Mouse (Mus musculus) neural tube, embryonic 13.5 days (tissue): ENCODE measurements around the gene Rnf114. TPM values are rescaled to one million over a fixed set of nuclear protein-coding genes. Genes with fewer than 3 reads are reported as not detected.

Experiments used
- ATAC-seq: fragments of 200-750 bp; cut with Nextera tagmentation; 2 replicates; pipeline ENCODE4 v1.8.0; 2017; ENCODE audit warnings: low read depth, mild to moderate bottlenecking, moderate TSS enrichment, moderate library complexity
- H3K27ac ChIP-seq: fragments of 300-500 bp; sonication (generic); replicated peaks from 2 replicates; pipeline ENCODE4 v1.5.1; 2015; ENCODE audit warnings: moderate library complexity, mild to moderate bottlenecking, inconsistent platforms
- H3K27me3 ChIP-seq: fragments of 300-500 bp; sonication (generic); 2 replicates; pipeline ENCODE4 v1.6.1; 2015; ENCODE audit warnings: mild to moderate bottlenecking, inconsistent platforms
- H3K36me3 ChIP-seq: fragments of 300-500 bp; sonication (generic); 2 replicates; pipeline ENCODE4 v1.6.1; 2015; ENCODE audit warnings: mild to moderate bottlenecking, inconsistent platforms
- H3K4me1 ChIP-seq: fragments of 300-500 bp; sonication (generic); replicated peaks from 2 replicates; pipeline ENCODE4 v1.6.1; 2015; ENCODE audit warnings: inconsistent platforms
- H3K4me2 ChIP-seq: fragments of 300-500 bp; sonication (generic); 2 replicates; pipeline ENCODE4 v1.6.1; 2015; ENCODE audit warnings: inconsistent platforms, mild to moderate bottlenecking, moderate library complexity
- H3K4me3 ChIP-seq: fragments of 300-500 bp; sonication (generic); 2 replicates; pipeline ENCODE4 v1.5.1; 2015; ENCODE audit warnings: mild to moderate bottlenecking, inconsistent platforms
- H3K9ac ChIP-seq: fragments of 300-500 bp; sonication (generic); 2 replicates; pipeline ENCODE4 v1.6.1; 2015; ENCODE audit warnings: moderate library complexity, mild to moderate bottlenecking, inconsistent platforms
- H3K9me3 ChIP-seq: fragments of 300-500 bp; sonication (generic); 2 replicates; pipeline ENCODE4 v1.6.1; 2016; ENCODE audit warnings: inconsistent platforms
- WGBS: fragments of 180-500 bp; shearing (Covaris S2); methylation state at CpG from one replicate; pipeline ENCODE4 v1.1.7; 2015; 5-methylcytosine and 5-hydroxymethylcytosine counted together
- polyA plus RNA-seq: library from polyadenylated mRNA; unstranded; fragments of >200 nt; fragmentation: Nextera tagmentation; extraction: Ambion mirVana; gene quantifications from 2 replicates; pipeline ENCODE4 v1.2.1, GENCODE M21; 2015

Rnf114 gene
- polyA plus RNA-seq, 1 experiment from 2014 or later: 128 TPM

DNA sequence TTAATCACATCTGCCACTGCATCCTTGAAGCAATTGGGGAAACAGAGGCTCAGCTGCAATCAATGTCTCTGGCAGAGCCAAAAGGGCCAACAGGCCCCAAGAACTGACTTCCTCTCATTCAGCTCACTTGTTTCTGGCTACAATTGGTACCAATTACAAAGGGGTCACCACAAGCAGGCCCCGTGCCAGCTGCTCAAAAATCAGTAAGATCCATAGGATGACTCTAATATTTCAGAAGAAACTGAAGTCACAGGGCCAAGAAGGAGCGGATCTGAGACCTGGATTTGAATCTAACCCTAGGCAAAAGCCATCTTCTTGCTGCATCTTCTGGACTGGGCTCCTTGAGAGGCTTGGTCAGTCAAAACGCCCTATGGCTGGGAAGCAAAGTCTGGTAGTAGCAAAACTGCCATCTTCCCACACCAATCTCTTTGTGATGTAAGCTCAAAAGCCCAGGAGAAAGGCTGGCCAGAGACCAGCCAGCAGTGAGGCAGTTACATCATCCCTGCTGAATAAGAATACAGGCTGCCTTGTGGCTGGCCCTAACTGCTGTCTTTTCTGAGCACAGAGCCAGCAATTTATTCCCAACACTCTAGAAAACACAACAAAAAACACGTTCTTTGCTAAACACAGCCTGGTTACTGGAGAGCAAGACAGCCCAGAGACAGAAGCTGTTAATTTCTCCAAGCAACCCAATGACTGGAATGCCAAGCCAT is 1.5 kb upstream of the Rnf114 start:
- H3K4me3 ChIP-seq: peak overlapping the region; percentile 100
- peak overlapping the region; percentile 99 for H3K9ac ChIP-seq
- peaks cover 54% of the 10 kb centered on the region for H3K4me1 ChIP-seq
- peak overlapping the region; percentile 99 for H3K4me2 ChIP-seq
- WGBS: 77% methylated on average over 4 of the region's 4 CpGs
- H3K36me3 ChIP-seq: peaks cover 6% of the 10 kb centered on the region
- no peaks in the 10 kb centered on the region for H3K9me3 ChIP-seq
- H3K27me3 ChIP-seq: no peaks in the 10 kb centered on the region
- 0 out of 2 replicates have a peak, but pooled peaks have one; percentile 9 for ATAC-seq
- peak overlapping the region; percentile 99 for H3K27ac ChIP-seq

DNA sequence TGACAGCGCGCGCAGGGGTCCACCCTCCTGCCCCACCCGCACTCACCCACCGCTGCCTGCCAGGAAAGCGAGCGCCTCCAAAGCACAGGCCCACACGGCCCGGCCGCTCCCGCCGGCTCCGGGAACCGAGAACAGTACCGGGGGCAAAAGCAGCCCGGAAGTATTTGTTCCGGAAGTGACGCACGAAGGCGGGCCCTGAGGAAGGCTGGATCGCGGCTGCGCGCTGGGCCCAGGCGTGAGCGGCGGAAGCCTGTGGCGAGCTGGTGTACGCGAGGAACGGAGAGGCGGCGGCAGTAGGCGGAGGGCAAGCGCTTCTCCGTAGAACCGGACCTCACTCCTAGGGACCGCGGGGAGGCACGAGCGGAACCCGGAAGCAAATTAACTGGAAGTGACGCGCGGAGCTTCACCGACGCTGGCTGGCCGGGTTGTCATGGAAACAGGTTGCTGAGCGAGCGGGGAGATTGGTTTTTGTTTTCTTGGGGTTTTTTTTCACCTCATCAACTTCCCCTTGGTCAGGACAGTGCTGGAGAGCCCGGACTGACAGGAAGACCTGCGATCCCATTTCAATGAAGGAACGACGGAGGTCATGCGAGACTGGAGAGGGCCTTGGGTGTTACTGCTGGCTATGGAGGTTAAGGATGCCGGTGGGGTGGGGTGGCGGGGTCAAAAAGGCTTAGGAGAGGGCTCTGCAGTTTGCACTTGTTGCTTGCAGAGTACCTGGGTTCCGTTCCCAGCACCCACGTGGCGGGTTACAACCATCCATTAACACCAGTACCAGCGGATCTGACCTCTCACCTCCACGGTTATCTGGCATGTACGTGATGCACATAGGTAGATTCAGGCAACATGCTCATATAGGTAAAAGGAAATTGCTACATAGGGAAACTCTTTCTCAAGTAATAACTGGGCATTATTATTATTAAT is 530 bp downstream of the Rnf114 start, which contains the start of gene Spata2:
Gene Spata2 (minus strand): TSS at position 175 of the 924 bp plus-strand sequence.
- peak within 1 kb of the TSS; percentile 100 for H3K4me3 ChIP-seq
- peaks cover 41% of the 10 kb centered on the region for H3K4me1 ChIP-seq
- peak within 1 kb of the TSS; percentile 99 for H3K27ac ChIP-seq
- H3K9me3 ChIP-seq: no peaks in the 10 kb centered on the region
- no peaks in the 10 kb centered on the region for H3K36me3 ChIP-seq
- H3K4me2 ChIP-seq: peak within 1 kb of the TSS; percentile 99
- peak; percentile 74 for ATAC-seq
- WGBS: 2% methylated on average over 62 of the region's 63 CpGs
- H3K27me3 ChIP-seq: no peaks in the 10 kb centered on the region
- peak within 1 kb of the TSS; percentile 99 for H3K9ac ChIP-seq

DNA sequence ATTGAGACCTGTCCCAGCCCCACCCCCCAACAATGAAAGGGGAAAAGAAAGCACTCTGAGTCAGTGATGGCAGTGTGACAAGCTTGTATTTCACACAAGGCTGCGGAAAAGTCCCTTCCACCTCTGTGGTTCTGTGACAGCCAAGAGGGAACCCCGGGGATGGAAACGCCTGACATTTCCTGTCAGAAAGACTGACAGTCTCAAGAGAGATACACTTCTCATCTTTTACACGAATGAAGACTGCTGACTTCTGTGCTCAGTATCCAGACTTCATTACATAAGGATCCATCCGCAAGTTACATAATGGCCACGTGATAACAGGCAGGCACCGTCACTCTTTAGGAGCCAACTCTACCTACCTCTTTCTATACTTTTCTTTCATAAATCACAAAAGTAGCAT is 4.0 kb downstream of the Rnf114 start:
- Histone ChIP-seq H3K9me3 (no peaks in the 10 kb centered on the region), H3K27ac (no peak overlapping the region), H3K9ac (no peak overlapping the region), H3K4me1 (peaks cover 15% of the 10 kb centered on the region), H3K4me3 (no peak overlapping the region), H3K4me2 (no peak overlapping the region), H3K27me3 (no peaks in the 10 kb centered on the region), H3K36me3 (no peaks in the 10 kb centered on the region)
- ATAC-seq: no peak
- 84% methylated on average over 7 of the region's 7 CpGs for WGBS

DNA sequence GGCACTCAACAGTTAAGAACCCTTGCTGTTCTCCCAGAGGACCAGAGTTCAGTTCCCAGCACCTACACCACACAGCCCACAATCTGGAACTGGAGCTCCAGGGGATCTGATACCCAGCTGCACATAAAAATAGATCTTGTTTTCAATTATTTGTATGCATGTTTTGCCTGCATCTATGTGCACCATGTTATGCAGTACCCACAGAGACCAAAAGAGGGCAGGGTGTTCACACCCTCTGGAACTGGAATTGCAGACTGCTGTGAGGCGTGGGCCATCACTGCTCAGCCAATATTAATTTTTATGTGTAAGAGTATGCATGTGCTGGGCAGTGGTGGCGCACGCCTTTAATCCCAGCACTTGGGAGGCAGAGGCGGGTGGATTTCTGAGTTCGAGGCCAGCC is 4.8 kb downstream of the Rnf114 start:
- 76% methylated on average over 5 of the region's 5 CpGs for WGBS
- H3K9me3 ChIP-seq: no peaks in the 10 kb centered on the region
- H3K4me2 ChIP-seq: no peak overlapping the region
- ATAC-seq: no peak
- H3K4me1 ChIP-seq: peaks cover 8% of the 10 kb centered on the region; the same call in 1 of the 2 replicates
- H3K36me3 ChIP-seq: no peaks in the 10 kb centered on the region
- H3K4me3 ChIP-seq: no peak overlapping the region
- H3K27me3 ChIP-seq: no peaks in the 10 kb centered on the region
- H3K27ac ChIP-seq: no peak overlapping the region
- no peak overlapping the region for H3K9ac ChIP-seq

DNA sequence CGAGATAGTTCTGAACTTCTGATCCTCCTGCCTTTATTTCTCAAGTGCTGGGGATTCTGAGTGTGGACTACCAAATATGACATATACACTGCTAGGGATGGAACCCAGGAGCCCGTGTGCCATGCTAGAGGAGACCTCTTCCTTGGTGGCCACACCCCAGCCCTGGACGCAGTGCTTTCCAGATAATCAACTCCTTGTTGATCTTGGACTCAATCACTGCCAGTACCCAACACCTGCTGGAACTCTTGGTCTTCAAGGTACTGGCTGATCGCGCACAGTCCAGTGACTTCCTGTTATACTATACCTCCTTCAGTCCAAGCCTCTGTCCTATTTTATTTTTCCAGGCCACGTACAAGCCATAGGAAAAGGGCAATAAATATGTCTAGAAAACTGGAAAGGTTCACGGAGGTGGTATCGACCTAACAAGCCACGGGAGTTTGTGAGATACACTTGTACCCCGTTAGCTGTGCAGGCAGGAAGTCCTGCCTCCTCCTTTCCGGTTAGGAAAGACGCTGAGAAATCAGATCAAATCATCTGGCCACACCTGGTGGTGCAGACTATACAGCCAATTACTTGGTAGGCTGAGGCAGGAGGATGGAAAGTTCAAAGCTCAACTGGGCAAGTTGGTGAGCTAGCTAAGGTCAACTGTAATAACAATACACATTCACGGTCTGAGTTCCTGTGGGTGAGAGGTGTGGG is 10.3 kb downstream of the Rnf114 start:
- H3K36me3 ChIP-seq: peaks cover 14% of the 10 kb centered on the region
- peak; percentile 4; the same call in 1 of the 2 replicates for ATAC-seq
- WGBS: 50% methylated on average over 13 of the region's 13 CpGs
- no peaks in the 10 kb centered on the region for H3K27me3 ChIP-seq
- H3K27ac ChIP-seq: peak overlapping the region; percentile 90
- H3K4me3 ChIP-seq: peak overlapping the region; percentile 93
- H3K9me3 ChIP-seq: no peaks in the 10 kb centered on the region
- peaks cover 38% of the 10 kb centered on the region for H3K4me1 ChIP-seq
- peak overlapping the region; percentile 95 for H3K4me2 ChIP-seq
- 0 out of 2 replicates have a peak overlapping the region, but pooled peaks have one; percentile 92 for H3K9ac ChIP-seq

DNA sequence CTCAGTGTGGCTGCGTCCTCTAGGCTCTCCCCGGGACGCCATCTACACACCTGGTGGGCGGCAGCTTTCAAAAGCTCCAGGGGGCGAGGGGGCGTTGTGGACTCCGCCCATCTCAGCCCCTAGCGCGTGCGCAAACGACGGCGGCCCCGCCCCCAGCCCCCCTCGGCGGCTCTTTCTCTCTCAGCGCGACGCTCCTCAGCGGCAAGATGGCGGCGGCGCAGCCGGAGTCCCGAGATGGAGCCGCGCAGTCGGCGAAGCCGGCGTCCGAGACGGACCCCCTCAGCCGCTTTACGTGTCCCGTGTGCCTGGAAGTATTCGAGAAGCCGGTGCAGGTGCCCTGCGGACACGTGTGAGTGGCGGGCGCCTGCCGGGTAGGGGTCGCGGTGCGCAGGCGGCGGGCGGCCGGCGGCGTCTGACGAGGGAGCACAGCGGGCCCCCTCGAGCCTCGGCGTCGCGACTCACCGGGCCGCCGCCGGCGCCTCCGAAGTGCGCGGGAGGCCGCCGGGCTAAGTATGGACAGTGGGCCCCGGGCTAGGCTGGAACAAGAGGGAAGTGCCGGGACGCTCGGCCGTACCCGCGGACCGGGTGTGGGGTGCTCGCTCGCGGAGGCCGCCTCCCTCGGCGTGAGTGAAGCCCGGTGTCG is 10.9 kb downstream of the Rnf114 start:
- Histone ChIP-seq H3K4me2 (peak overlapping the region; percentile 95), H3K27me3 (no peaks in the 10 kb centered on the region), H3K4me1 (peaks cover 40% of the 10 kb centered on the region), H3K9me3 (no peaks in the 10 kb centered on the region), H3K9ac (peak overlapping the region; percentile 92), H3K4me3 (peak overlapping the region; percentile 93), H3K27ac (peak overlapping the region; percentile 90), H3K36me3 (peaks cover 21% of the 10 kb centered on the region)
- WGBS: under 1% methylated on average over 70 of the region's 85 CpGs
- ATAC-seq: peak; percentile 89

DNA sequence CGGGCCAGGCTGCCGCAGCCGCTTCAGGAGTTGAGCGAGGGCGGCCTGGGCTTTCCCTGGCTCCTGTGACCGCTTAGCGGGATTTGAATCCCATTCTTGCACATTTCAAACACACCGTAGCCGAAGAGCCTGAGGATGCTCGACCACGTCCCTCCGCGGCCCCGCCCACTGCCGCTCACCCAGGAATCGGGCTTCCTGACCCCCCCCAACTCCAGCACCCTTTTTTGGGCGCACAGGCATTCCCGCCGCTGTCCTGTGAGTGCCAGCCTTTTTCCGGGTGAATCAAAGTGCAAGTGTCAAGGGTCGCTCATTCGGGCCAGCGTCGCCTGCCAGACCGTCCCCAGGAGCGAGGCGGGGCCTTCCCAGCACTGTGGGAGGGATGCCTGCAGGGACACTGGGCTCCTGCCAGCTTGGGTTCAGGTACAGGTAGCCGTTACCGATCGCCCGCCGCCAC is 11.5 kb downstream of the Rnf114 start:
- Histone ChIP-seq H3K36me3 (peaks cover 27% of the 10 kb centered on the region), H3K9ac (peak overlapping the region; percentile 92), H3K4me1 (peaks cover 40% of the 10 kb centered on the region), H3K27ac (peak overlapping the region; percentile 90), H3K9me3 (no peaks in the 10 kb centered on the region), H3K4me3 (peak overlapping the region; percentile 93), H3K4me2 (peak overlapping the region; percentile 95), H3K27me3 (no peaks in the 10 kb centered on the region)
- ATAC-seq: peak; percentile 38
- WGBS: 1% methylated on average over 32 of the region's 32 CpGs

DNA sequence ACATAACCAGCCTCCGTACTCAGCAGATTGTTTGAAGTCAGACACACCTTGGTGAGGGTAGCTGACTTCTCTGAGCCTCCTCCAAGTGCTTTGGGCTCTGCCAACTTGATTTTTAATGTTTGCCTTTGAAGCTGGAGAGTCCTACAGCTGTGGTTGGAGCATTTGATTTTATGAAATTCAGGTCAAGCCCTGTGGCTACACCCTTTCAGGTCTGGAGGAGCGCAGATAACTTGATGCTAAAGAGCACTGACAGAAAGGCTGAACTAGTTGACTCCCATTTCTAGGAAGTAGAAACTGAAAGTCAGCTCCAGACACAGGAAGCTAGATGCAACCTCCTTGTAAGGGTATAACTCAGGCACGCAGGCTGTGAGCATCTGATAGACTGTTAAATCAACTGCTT is 12.7 kb downstream of the Rnf114 start:
- H3K4me3 ChIP-seq: peak overlapping the region; percentile 93
- H3K9ac ChIP-seq: peak overlapping the region; percentile 92
- H3K27me3 ChIP-seq: no peaks in the 10 kb centered on the region
- no peaks in the 10 kb centered on the region for H3K9me3 ChIP-seq
- peaks cover 39% of the 10 kb centered on the region for H3K36me3 ChIP-seq
- no peak for ATAC-seq
- H3K4me1 ChIP-seq: peaks cover 40% of the 10 kb centered on the region
- no peak overlapping the region for H3K27ac ChIP-seq
- WGBS: 85% methylated on average over 3 of the region's 3 CpGs
- peak overlapping the region; percentile 95 for H3K4me2 ChIP-seq

DNA sequence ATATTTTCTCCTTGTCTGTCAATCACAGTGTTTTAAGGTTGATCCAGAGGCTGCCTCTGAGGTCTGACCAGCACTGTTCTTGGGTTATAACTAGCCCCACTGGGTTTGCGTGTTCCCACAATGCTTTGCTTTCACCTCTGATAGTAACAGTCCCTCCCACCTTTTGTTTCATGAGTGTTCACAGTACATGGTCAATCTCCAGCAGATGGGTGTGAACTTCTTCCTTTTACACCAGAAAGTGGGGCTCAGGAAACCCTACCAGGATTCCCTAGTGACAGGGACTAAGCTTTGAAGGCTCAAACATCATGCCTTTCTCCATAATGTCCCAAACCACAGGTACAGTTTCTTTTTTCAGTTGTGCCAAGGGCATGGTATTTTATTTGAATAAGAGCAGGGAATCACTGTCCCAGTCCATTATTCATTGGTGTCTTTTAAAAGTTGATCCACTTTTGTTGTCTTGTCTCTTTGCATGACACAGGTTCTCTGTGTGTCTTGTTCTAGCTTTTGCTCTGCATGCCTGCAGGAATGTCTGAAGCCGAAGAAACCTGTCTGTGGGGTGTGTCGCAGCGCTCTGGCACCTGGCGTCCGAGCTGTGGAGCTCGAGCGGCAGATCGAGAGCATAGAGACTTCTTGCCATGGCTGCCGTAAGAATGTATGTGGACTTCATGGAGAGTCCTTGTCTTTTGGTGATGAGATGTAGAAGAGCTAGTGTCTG is 14.3 kb downstream of the Rnf114 start:
- no peak overlapping the region for H3K4me2 ChIP-seq
- ATAC-seq: no peak
- 95% methylated on average over 10 of the region's 10 CpGs for WGBS
- H3K36me3 ChIP-seq: peaks cover 54% of the 10 kb centered on the region
- no peak overlapping the region for H3K4me3 ChIP-seq
- H3K27ac ChIP-seq: no peak overlapping the region
- no peaks in the 10 kb centered on the region for H3K27me3 ChIP-seq
- H3K4me1 ChIP-seq: peaks cover 40% of the 10 kb centered on the region
- H3K9me3 ChIP-seq: no peaks in the 10 kb centered on the region
- 0 out of 2 replicates have a peak overlapping the region, but pooled peaks have one; percentile 44 for H3K9ac ChIP-seq

DNA sequence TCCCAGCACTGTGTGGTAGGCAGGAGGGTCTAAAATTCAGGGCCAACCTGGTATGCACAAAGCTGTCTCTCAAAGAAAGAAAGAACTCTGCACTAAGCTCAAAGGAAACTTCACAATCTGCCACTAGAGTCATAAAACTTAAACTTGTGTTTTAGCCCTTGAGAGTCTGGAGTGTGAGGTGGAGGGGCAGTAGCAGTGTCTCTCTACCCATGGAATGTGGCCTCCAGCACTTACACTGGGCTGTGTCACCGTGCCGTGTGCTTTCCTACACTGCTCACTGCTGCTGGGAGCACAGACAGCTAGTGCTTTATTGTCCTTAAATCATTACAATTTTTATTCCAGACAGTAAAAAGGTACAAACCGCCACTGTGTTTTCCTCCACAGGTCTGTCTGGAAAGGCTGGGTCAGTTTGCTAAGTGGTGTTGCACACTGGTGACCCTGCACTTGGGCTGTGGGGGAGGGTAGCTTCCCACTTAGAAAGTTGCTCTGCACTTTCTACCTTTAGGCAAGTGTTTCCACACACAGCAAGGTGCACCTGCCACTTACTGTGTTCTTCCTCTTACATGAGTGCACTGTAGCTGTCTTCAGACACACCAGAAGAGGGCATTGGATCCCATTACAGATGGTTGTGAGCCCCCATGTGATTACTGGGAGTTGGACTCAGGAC is 15.4 kb downstream of the Rnf114 start:
- Histone ChIP-seq H3K4me3 (no peak overlapping the region), H3K27me3 (no peaks in the 10 kb centered on the region), H3K9ac (no peak overlapping the region), H3K4me2 (no peak overlapping the region), H3K27ac (no peak overlapping the region), H3K4me1 (peaks cover 40% of the 10 kb centered on the region), H3K36me3 (peaks cover 66% of the 10 kb centered on the region), H3K9me3 (no peaks in the 10 kb centered on the region)
- no peak for ATAC-seq
- WGBS: 96% methylated on average over 3 of the region's 3 CpGs
